Mouse (Mus musculus): ENCODE results near the gene H2-Eb2. TPM values are rescaled to one million over a fixed set of nuclear protein-coding genes. Genes with fewer than 3 reads are reported as not detected.

H2-Eb2 gene
- polyA plus RNA-seq (2014; fragmentation: Illumina TruSeq; extraction: RNeasy Lipid Tissue Mini Kit (QIAGEN cat#74804); ENCODE audit: low read depth, low replicate concordance) = 5.7 TPM

DNA sequence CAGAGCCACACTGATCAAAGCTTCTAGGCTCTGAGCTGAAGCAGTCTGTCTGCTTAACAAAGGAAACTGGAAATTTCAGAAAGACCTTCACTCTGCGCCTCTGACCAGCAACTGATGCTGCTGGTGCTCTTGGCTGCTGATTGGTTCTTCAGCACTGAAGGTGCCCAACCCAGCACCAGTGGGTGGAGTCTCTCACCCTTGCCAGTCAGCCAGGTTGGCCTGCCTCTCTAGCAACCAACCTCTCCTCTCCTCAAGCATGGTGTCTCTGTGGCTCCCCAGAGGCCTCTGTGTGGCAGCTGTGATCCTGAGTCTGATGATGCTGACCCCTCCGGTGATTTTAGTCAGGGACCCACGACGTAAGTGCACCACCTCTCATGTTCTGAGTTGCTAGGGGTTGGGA is at the start of gene H2-Eb2:
Gene H2-Eb2 (plus strand): TSS at position 230 of the 400 bp plus-strand sequence.

DNA sequence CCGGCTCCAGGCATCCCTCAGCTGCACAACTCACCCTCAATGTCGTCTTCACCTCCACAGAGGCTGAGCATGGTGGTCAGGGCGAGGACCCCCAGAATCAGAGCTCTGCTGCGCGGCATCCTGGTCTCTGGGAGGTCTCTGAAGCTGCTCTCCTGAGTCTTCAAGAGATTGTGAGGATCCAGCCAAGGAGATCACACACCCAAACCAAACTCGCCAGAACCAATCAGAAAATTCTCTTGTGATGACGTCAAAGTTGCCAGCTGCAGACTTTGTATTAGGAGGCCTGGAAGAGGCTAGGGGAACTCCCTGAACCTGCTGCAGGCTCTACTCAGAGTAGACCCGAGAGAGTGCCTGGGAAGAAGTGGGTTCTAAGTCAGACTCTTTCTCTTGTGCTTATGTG is 37.8 kb upstream of the H2-Eb2 start, which contains the start of gene H2-Aa:
Gene H2-Aa (minus strand): TSS at position 176 of the 400 bp plus-strand sequence.

DNA sequence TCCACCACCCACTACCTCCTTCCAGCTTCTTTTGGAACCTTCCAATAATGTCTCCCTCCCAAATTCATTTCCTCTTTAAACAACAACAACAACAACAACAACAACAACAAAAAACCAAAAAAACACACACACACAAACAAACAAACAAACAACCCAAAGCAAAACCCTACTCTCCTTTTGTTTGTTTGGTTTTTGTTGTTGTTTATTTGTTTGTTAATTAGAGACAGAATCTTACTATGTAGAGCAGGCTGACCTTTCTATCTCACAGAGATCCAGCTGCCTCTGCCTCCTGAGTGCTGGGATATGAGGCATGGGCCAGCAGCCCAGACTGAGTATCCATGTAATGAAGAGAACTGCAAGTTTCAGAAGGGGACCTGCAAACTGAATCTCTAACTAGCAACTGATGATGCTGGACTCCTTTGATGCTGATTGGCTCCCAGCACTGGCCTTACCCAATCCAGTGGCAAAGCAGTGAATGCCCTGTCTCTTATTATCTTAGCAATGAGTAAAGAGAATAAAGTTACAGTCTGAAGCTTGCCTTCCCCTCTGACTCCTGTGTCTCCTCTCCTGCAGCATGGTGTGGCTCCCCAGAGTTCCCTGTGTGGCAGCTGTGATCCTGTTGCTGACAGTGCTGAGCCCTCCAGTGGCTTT is 20.0 kb upstream of the H2-Eb2 start, which contains the start of gene H2-Eb1:
Gene H2-Eb1 (plus strand): TSS at position 488 of the 651 bp plus-strand sequence.

DNA sequence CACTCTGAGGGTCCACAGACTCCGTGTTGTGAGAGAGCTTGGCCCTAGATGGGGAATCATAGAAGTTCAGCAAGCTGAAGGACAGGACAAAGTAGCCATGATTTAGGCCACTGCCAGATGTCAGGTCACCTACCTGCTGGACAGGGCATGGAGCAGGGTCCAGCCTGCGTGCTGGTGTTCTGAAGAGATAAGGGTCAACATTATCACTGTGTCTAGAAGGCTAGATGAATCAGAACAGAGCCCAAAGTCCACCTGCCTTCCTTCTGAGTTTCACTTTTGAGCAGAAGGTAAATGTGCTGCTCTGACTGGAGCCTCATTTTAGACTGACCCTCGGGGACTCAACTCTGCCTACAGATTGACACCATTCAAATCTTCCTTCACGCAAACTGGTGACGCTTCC is 29.1 kb downstream of the H2-Eb2 start, which contains the start of gene Btnl2:
Gene Btnl2 (plus strand): TSS at position 284 of the 400 bp plus-strand sequence.

DNA sequence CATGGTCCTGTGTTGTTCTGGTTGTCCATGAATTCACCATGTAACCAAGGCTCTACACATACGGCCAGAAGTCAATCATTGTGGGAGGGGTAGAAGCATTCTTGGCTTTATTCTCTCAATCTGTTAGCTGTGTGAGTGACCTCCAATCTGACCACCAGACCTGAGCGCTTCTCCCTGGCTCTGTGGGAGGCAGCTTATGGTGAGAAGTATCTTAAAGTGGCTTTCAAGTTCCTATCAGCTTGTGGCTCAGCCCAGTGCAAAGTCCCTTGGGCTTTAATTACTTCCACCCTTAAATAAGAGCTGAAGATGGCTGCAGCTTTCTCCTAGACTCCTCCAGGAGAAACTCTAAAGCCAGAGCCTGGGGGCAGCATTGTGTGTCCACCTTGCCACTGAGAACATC is 51.4 kb downstream of the H2-Eb2 start, which contains the start of gene Btnl1:
Gene Btnl1 (plus strand): TSS at position 286 of the 400 bp plus-strand sequence.

Other genes with a start within 250 kb of the H2-Eb2 start
- gene H2-Oa, start 233.3 kb upstream of the H2-Eb2 start, polyA plus RNA-seq (2014; fragmentation: Illumina TruSeq; extraction: RNeasy Lipid Tissue Mini Kit (QIAGEN cat#74804); ENCODE audit: low read depth, low replicate concordance) = not detected
- 1.8 TPM for gene H2-DMa, start 206.1 kb upstream of the H2-Eb2 start, polyA plus RNA-seq (2014; fragmentation: Illumina TruSeq; extraction: RNeasy Lipid Tissue Mini Kit (QIAGEN cat#74804); ENCODE audit: low read depth, low replicate concordance)
- gene Brd2, start 203.0 kb upstream of the H2-Eb2 start, polyA plus RNA-seq (2014; fragmentation: Illumina TruSeq; extraction: RNeasy Lipid Tissue Mini Kit (QIAGEN cat#74804); ENCODE audit: low read depth, low replicate concordance) = 212 TPM
- gene H2-DMb2, start 182.4 kb upstream of the H2-Eb2 start, polyA plus RNA-seq (2014; fragmentation: Illumina TruSeq; extraction: RNeasy Lipid Tissue Mini Kit (QIAGEN cat#74804); ENCODE audit: low read depth, low replicate concordance) = 6.1 TPM
- gene H2-DMb1, start 172.6 kb upstream of the H2-Eb2 start, polyA plus RNA-seq (2014; fragmentation: Illumina TruSeq; extraction: RNeasy Lipid Tissue Mini Kit (QIAGEN cat#74804); ENCODE audit: low read depth, low replicate concordance) = 6.3 TPM
- gene Tap1, start 138.1 kb upstream of the H2-Eb2 start, polyA plus RNA-seq (2014; fragmentation: Illumina TruSeq; extraction: RNeasy Lipid Tissue Mini Kit (QIAGEN cat#74804); ENCODE audit: low read depth, low replicate concordance) = 4.0 TPM
- gene Psmb9, start 137.9 kb upstream of the H2-Eb2 start, polyA plus RNA-seq (2014; fragmentation: Illumina TruSeq; extraction: RNeasy Lipid Tissue Mini Kit (QIAGEN cat#74804); ENCODE audit: low read depth, low replicate concordance) = 7.7 TPM
- gene Psmb8, start 127.9 kb upstream of the H2-Eb2 start, polyA plus RNA-seq (2014; fragmentation: Illumina TruSeq; extraction: RNeasy Lipid Tissue Mini Kit (QIAGEN cat#74804); ENCODE audit: low read depth, low replicate concordance) = 4.4 TPM
- not detected for gene Tap2, start 122.1 kb upstream of the H2-Eb2 start, polyA plus RNA-seq (2014; fragmentation: Illumina TruSeq; extraction: RNeasy Lipid Tissue Mini Kit (QIAGEN cat#74804); ENCODE audit: low read depth, low replicate concordance)
- gene H2-Ob, start 86.8 kb upstream of the H2-Eb2 start, polyA plus RNA-seq (2014; fragmentation: Illumina TruSeq; extraction: RNeasy Lipid Tissue Mini Kit (QIAGEN cat#74804); ENCODE audit: low read depth, low replicate concordance) = 25.2 TPM
- 61.2 TPM for gene H2-Ab1, start 68.0 kb upstream of the H2-Eb2 start, polyA plus RNA-seq (2014; fragmentation: Illumina TruSeq; extraction: RNeasy Lipid Tissue Mini Kit (QIAGEN cat#74804); ENCODE audit: low read depth, low replicate concordance)
- gene H2-Aa, start 37.8 kb upstream of the H2-Eb2 start, polyA plus RNA-seq (2014; fragmentation: Illumina TruSeq; extraction: RNeasy Lipid Tissue Mini Kit (QIAGEN cat#74804); ENCODE audit: low read depth, low replicate concordance) = 101 TPM
- gene H2-Eb1, start 19.8 kb upstream of the H2-Eb2 start, polyA plus RNA-seq (2014; fragmentation: Illumina TruSeq; extraction: RNeasy Lipid Tissue Mini Kit (QIAGEN cat#74804); ENCODE audit: low read depth, low replicate concordance) = 6.3 TPM
- 1.0 TPM for gene Btnl2, start 29.2 kb downstream of the H2-Eb2 start, polyA plus RNA-seq (2014; fragmentation: Illumina TruSeq; extraction: RNeasy Lipid Tissue Mini Kit (QIAGEN cat#74804); ENCODE audit: low read depth, low replicate concordance)
- gene Btnl1, start 51.5 kb downstream of the H2-Eb2 start, polyA plus RNA-seq (2014; fragmentation: Illumina TruSeq; extraction: RNeasy Lipid Tissue Mini Kit (QIAGEN cat#74804); ENCODE audit: low read depth, low replicate concordance) = 27.9 TPM
- gene BC051142, start 73.2 kb downstream of the H2-Eb2 start, polyA plus RNA-seq (2014; fragmentation: Illumina TruSeq; extraction: RNeasy Lipid Tissue Mini Kit (QIAGEN cat#74804); ENCODE audit: low read depth, low replicate concordance) = 2.1 TPM
- gene Btnl4, start 151.7 kb downstream of the H2-Eb2 start, polyA plus RNA-seq (2014; fragmentation: Illumina TruSeq; extraction: RNeasy Lipid Tissue Mini Kit (QIAGEN cat#74804); ENCODE audit: low read depth, low replicate concordance) = 33.2 TPM
- 80.8 TPM for gene Btnl6, start 191.7 kb downstream of the H2-Eb2 start, polyA plus RNA-seq (2014; fragmentation: Illumina TruSeq; extraction: RNeasy Lipid Tissue Mini Kit (QIAGEN cat#74804); ENCODE audit: low read depth, low replicate concordance)
- gene Notch4, start 238.6 kb downstream of the H2-Eb2 start, polyA plus RNA-seq (2014; fragmentation: Illumina TruSeq; extraction: RNeasy Lipid Tissue Mini Kit (QIAGEN cat#74804); ENCODE audit: low read depth, low replicate concordance) = 0.76 TPM

Measured in sigmoid colon, adult 10 weeks (tissue).